Mouse (Mus musculus) forebrain, postnatal 0 days (tissue): ENCODE data around the gene C1d. TPM values are rescaled to one million over a fixed set of nuclear protein-coding genes. Genes with fewer than 3 reads are reported as not detected.

Experiments used
- ATAC-seq: fragments of 200-750 bp; cut with Nextera tagmentation; 2 replicates; pipeline ENCODE4 v1.8.0; 2017; ENCODE audit warnings: mild to moderate bottlenecking, moderate library complexity
- DNase-seq: peaks from one replicate; pipeline ENCODE4 v3.0.0-alpha.2; 2015
- H3K27ac ChIP-seq: fragments of 300-500 bp; sonication (generic); 2 replicates; pipeline ENCODE4 v1.5.1; 2014; ENCODE audit warnings: low read depth, mild to moderate bottlenecking, antibody characterized with exemption, low read length, moderate library complexity, mixed read lengths
- H3K27me3 ChIP-seq: fragments of 300-500 bp; sonication (generic); 2 replicates; pipeline ENCODE4 v1.6.1; 2014; ENCODE audit warnings: mild to moderate bottlenecking, low read length, mixed read lengths; ENCODE audit not compliant: insufficient read depth
- H3K36me3 ChIP-seq: fragments of 300-500 bp; sonication (generic); 2 replicates; pipeline ENCODE4 v1.6.1; 2014; ENCODE audit warnings: mild to moderate bottlenecking, moderate library complexity; ENCODE audit not compliant: insufficient read depth
- H3K4me1 ChIP-seq: fragments of 300-500 bp; sonication (generic); 2 replicates; pipeline ENCODE4 v1.6.1; 2014; ENCODE audit warnings: antibody characterized with exemption; ENCODE audit not compliant: insufficient read depth
- H3K4me2 ChIP-seq: fragments of 300-500 bp; sonication (generic); 2 replicates; pipeline ENCODE4 v1.6.1; 2014; ENCODE audit warnings: low read depth, mild to moderate bottlenecking, moderate library complexity
- H3K4me3 ChIP-seq: fragments of 300-500 bp; sonication (generic); 2 replicates; pipeline ENCODE4 v1.5.1; 2014; ENCODE audit warnings: low read depth, low read length, mixed read lengths
- H3K9ac ChIP-seq: fragments of 300-500 bp; sonication (generic); 2 replicates; pipeline ENCODE4 v1.6.1; 2014; ENCODE audit warnings: mild to moderate bottlenecking
- H3K9me3 ChIP-seq: fragments of 300-500 bp; sonication (generic); 2 replicates; pipeline ENCODE4 v1.6.1; 2016; ENCODE audit warnings: low read length
- CTCF ChIP-seq: sonication (generic); IDR thresholded peaks from 2 replicates; pipeline ENCODE4 v1.5.1; 2016; ENCODE audit warnings: antibody characterized with exemption, control low read depth, low read depth
- WGBS: fragments of 180-500 bp; shearing (Covaris S2); extraction: QIAGEN DNeasy Blood & Tissue Kit; methylation state at CpG from one replicate; pipeline ENCODE4 v1.1.7; 2014; 5-methylcytosine and 5-hydroxymethylcytosine counted together
- polyA plus RNA-seq: library from polyadenylated mRNA; unstranded; fragments of >200 nt; fragmentation: Nextera tagmentation; extraction: Ambion mirVana; gene quantifications from 2 replicates; pipeline ENCODE4 v1.2.1, GENCODE M21; 2015
- total RNA-seq: library from RNA; depleted of rRNA; stranded (reverse); fragments of >200 nt; gene quantifications from 2 replicates; pipeline ENCODE4 v1.2.3, GENCODE M21; 2014; rRNA removed

Gene C1d
- total RNA-seq (66.2 and 69.2 TPM in 2 replicates), polyA plus RNA-seq (179 and 203 TPM in 2 replicates)

DNA sequence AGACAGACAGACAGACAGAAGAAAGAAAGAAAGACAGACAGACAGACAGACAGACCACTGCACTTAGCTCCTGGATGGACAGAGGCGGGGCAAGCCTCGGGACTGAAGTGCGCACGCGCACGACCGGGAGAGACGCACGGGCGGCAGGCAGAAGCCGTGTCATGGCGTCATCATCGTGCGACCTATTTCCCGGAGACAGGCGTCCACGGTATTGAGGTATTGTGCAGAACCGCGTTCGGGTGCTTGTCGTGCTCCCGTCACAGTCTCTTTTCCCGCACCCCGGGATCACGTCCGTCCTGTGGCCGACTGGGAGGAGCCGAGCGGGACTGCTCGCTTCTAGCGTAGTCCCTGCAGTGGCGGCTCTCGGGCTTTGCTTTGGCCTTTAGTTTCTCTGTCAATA, at the start of gene C1d:
Gene C1d, plus strand, starts transcription at position 137 of the 400 bp plus-strand sequence.
- no peaks in the 10 kb centered on the region for H3K36me3 ChIP-seq
- TF ChIP-seq CTCF = no peak
- peak within 1 kb of the TSS; percentile 64 for H3K4me2 ChIP-seq
- no peaks in the 10 kb centered on the region for H3K9me3 ChIP-seq
- WGBS = under 1% methylated on average over 33 of the region's 33 CpGs
- H3K9ac ChIP-seq = peak within 1 kb of the TSS; percentile 93
- H3K4me3 ChIP-seq = peak within 1 kb of the TSS; percentile 96
- DNase-seq = peak; percentile 98
- peak within 1 kb of the TSS; percentile 94 for H3K27ac ChIP-seq
- peaks cover 9% of the 10 kb centered on the region; the same call in 1 of the 2 replicates for H3K4me1 ChIP-seq
- no peaks in the 10 kb centered on the region for H3K27me3 ChIP-seq
- peak; percentile 96 for ATAC-seq

DNA sequence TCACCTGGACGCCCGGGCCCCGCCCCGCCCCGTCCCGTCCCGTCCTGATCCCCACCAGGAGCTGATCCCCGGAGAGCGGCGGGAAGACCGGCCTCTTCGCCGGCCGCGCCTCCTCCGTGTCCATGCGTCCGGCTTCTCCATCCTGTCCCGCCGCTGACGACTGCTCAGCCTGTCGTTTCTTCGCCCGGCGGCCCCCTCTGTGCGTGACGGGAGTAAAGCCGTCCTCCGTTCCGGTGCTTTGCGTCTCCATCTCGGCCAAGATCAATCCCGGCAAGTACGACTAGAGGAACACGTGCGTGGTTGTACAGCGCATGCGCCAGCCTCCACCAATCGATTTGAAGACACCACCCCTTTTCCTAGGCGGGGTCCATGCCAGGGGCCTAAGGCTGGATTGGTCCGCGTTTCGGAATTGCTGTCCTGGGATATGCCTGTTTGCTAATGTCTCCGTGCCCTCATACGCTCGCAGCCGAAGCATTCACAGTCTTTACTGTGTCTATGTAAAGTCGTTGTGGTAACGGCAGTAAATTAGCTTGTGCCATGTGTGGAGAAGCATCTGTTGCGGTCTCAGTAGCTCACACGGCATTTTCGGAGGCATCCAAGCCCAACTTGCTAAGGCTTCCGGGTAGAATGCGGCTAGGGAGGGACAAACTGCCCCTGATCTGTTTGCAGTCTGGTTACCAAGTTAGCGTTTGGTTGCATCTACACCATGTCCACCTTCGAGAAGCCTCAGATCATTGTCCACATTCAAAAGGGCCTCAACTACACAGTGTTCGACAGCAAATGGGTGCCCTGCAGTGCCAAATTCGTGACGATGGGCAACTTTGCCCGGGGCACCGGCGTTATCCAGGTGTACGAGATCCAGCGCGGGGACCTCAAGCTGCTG, 45.9 kb upstream of the C1d start, which contains the start of gene Pno1:
Gene Pno1, minus strand, starts transcription at position 311 of the 883 bp plus-strand sequence.
- H3K27me3 ChIP-seq = no peaks in the 10 kb centered on the region
- peak within 1 kb of the TSS; percentile 72 for H3K27ac ChIP-seq
- TF ChIP-seq CTCF = no peak
- H3K36me3 ChIP-seq = 0 out of 2 replicates have a peak, but pooled peaks cover 6% of the 10 kb centered on the region
- ATAC-seq = peak; percentile 98
- peak within 1 kb of the TSS; percentile 56 for H3K4me2 ChIP-seq
- peaks cover 11% of the 10 kb centered on the region; the same call in 1 of the 2 replicates for H3K4me1 ChIP-seq
- no peaks in the 10 kb centered on the region for H3K9me3 ChIP-seq
- H3K4me3 ChIP-seq = peak within 1 kb of the TSS; percentile 70
- DNase-seq = peak; percentile 99
- WGBS = under 1% methylated on average over 65 of the region's 65 CpGs
- H3K9ac ChIP-seq = peak within 1 kb of the TSS; percentile 60

DNA sequence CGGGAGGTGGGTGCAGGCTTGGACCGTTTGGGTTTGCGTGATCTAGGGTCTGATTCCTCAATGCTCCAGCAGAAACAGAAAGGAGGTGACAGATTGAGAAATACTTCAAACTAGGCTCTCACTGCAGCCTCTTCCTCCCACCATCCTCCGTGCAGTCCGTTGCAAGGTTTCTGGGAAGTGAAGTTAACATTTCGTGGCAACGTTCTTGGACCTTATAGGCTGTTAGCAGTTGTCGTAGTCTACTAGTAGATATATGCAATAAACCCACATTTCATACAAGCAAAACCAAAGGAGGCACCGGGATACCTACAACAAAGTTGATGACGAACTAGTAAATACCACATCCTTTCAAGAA, 45.3 kb upstream of the C1d start:
- Histone ChIP-seq H3K4me1 (peaks cover 11% of the 10 kb centered on the region; the same call in 1 of the 2 replicates), H3K36me3 (0 out of 2 replicates have a peak, but pooled peaks cover 5% of the 10 kb centered on the region), H3K9ac (peak overlapping the region; percentile 60), H3K4me3 (peak overlapping the region; percentile 70), H3K4me2 (peak overlapping the region; percentile 56), H3K27ac (peak overlapping the region; percentile 72), H3K27me3 (no peaks in the 10 kb centered on the region), H3K9me3 (no peaks in the 10 kb centered on the region)
- WGBS = 3% methylated on average over 10 of the region's 10 CpGs
- ATAC-seq (peak; percentile 30), DNase-seq (no peak)
- TF ChIP-seq CTCF = no peak

DNA sequence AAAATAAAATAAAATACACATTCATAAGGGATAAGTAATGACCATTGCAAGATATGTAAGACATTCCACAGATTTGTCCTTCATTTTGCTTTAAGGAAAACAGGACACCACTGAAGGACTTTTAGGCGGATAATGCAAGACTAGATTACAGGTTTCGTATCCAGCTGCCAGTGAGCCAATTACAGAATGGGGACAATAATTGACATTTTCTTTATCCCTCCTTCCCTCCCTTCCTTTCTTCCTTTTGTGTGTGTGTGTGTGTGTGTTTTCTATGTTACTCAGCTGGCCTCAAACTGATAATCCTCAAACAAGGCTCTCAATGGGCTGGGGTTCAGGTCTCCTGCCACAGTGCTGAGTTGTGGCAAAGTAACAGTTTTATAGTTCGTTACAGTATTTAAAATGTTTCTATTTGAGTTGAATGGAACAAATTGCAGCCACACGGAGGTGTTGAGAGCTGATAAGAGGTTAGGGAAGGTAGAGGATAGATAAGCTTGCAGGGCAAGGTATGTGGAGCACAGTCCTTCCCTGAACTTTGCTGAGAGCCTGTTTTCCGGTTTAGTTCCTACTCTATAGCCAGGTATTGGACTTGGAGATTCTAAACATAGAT, 44.4 kb upstream of the C1d start:
- 0 out of 2 replicates have a peak, but pooled peaks cover 3% of the 10 kb centered on the region for H3K36me3 ChIP-seq
- DNase-seq (no peak), ATAC-seq (no peak)
- H3K9ac ChIP-seq = peak overlapping the region; percentile 60; the same call in 1 of the 2 replicates
- peaks cover 11% of the 10 kb centered on the region; the same call in 1 of the 2 replicates for H3K4me1 ChIP-seq
- H3K27me3 ChIP-seq = no peaks in the 10 kb centered on the region
- H3K9me3 ChIP-seq = no peaks in the 10 kb centered on the region
- 62% methylated on average over 5 of the region's 5 CpGs for WGBS
- no peak overlapping the region for H3K27ac ChIP-seq
- no peak overlapping the region for H3K4me3 ChIP-seq
- TF ChIP-seq CTCF = no peak
- H3K4me2 ChIP-seq = peak overlapping the region; percentile 56; the same call in 1 of the 2 replicates

DNA sequence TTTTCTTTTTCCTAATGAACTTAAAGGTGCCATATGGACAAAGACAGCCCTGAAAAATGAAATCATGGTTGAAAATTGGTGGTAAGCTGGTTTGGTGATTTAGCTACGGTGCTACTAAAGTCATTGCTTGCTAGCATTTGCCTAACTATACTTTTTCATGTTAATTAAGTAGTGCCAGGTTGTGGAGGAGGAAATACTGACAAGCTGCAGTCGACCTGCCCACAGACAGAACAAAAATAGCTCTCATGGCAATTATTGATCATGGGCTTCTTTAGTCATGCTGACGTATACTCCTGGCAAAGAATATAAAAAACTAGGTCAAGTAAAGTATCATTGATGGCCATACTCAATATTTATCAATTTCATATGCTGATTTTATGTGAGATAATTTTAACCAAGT, 41.9 kb upstream of the C1d start:
- H3K9ac ChIP-seq = no peak overlapping the region
- 91% methylated on average over 3 of the region's 3 CpGs for WGBS
- H3K4me2 ChIP-seq = no peak overlapping the region
- no peak overlapping the region for H3K27ac ChIP-seq
- H3K27me3 ChIP-seq = no peaks in the 10 kb centered on the region
- no peaks in the 10 kb centered on the region for H3K9me3 ChIP-seq
- ATAC-seq (no peak), DNase-seq (no peak)
- TF ChIP-seq CTCF = no peak
- H3K4me3 ChIP-seq = no peak overlapping the region
- peaks cover 10% of the 10 kb centered on the region; the same call in 1 of the 2 replicates for H3K4me1 ChIP-seq
- peaks cover under 1% of the 10 kb centered on the region; the same call in 1 of the 2 replicates for H3K36me3 ChIP-seq

DNA sequence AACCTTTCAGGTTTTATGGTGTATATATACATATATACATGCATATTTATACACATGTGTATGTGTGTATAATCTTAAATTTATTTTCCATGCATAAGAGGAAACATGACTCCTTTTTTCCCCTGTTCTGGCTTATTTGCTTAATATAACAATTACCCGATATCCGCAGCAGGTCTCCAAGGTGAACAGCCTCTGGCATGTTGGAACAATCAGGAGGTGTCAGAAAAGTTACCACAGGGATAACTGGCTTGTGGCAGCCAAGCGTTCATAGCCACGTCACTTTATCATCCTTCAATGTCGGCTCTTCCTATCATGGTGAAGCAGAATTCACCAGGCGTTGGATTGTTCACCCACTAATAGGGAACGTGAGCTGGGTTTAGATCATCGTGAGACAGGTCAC, 36.3 kb upstream of the C1d start:
- Histone ChIP-seq H3K4me3 (no peak overlapping the region), H3K4me1 (no peaks in the 10 kb centered on the region), H3K9me3 (no peaks in the 10 kb centered on the region), H3K27me3 (no peaks in the 10 kb centered on the region), H3K36me3 (peaks cover 14% of the 10 kb centered on the region), H3K27ac (no peak overlapping the region), H3K9ac (no peak overlapping the region), H3K4me2 (no peak overlapping the region)
- DNase-seq = no peak
- 96% methylated on average over 8 of the region's 8 CpGs for WGBS
- ATAC-seq = no peak
- TF ChIP-seq CTCF = no peak
